Mouse (Mus musculus) hematopoietic stem cell, adult 5-6 weeks (primary cell): ENCODE measurements around the gene Cwc15. TPM values are rescaled to one million over a fixed set of nuclear protein-coding genes. Genes with fewer than 3 reads are reported as not detected.
A peak's percentile ranks its signal among the peaks of the same experiment; 100 is the strongest.
"Not testable (repeated sequence)": the region's sequence is repeated elsewhere in the genome, so short reads cannot be mapped to it uniquely, and the experiment has no call there.

Source experiments
- ATAC-seq, 2 experiments: fragments of 125-278 bp in 1 of 2; replicated peaks in 1 of 2; 2 replicates each; pipeline ENCODE4 v1.8.0; 2016 to 2017; ENCODE audit warnings: inconsistent platforms in 2 of 2, mild to moderate bottlenecking in 2 of 2, moderate number of reproducible peaks in 2 of 2, low read depth in 1 of 2, moderate TSS enrichment in 1 of 2; ENCODE audit not compliant: low FRiP score in 2 of 2, poor library complexity in 2 of 2, severe bottlenecking in 2 of 2, insufficient read depth in 1 of 2, low TSS enrichment in 1 of 2
- total RNA-seq: library from RNA; stranded (forward); fragments of 172-1452, 232-1000 nt; gene quantifications from 2 replicates; pipeline ENCODE4 v1.2.3, GENCODE M21; 2017

Gene Cwc15
- total RNA-seq, result 230 and 255 TPM in 2 replicates

- peak; percentile 95 to 96 for ATAC-seq
Measured at GRCm38 (mm10) chr9:14500023-14500915, at the start of gene Cwc15, which contains the start of gene Kdm4d. Gene Cwc15 (plus strand): TSS chr9:14500617. Gene Kdm4d (minus strand): TSS chr9:14500482.

DNA sequence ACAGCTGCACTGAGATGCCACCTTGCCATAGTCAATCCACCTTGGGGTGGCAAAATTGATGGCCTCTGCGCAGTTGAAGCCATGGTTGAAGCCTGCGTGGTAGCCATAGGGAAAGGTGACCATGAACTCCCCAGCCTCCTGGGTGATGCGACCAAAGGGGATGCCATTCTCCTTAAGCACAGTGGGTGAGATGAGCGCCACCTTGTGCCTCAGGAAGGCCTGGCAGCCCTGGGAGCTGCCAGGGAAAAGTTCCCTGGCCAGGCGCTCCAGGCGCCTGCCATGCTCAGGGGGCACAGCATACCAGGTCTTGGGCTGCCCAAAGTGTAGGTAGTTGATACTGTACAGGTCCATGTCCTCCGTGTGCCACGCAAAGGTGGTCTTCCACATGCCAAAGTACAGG is 49.3 kb upstream of the Cwc15 start:
- ATAC-seq, result peak in 1 of 2 experiments; percentile 54; a peak in 2 of 4 replicates

GRCm38 (mm10) chr9:14456320-14456719 is 44.1 kb upstream of the Cwc15 start:
- no peak for ATAC-seq

DNA sequence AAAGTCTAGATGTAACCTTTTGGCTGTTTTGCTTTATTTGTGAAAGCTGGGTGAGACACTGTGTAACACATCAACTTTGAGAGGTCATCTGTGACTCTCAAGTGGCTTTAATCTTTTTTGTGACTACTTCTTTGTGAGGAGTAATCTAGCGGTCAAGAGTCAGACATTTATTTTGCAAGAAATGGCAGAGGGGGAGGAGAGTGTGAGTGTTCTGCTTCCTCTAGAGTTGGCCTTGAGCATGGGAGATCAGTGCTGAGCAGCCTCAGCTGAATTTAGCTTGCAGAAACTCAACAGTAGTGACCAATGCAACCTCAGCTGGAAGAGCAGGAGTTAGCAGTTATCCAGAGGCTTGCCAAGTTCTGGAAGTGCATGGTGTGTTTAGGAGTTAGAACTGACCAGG is 37.9 kb upstream of the Cwc15 start:
- not testable (repeated sequence) for ATAC-seq

GRCm38 (mm10) chr9:14463668-14464067 is 36.7 kb upstream of the Cwc15 start:
- peak in 1 of 2 experiments; percentile 53; a peak in 2 of 4 replicates for ATAC-seq

DNA sequence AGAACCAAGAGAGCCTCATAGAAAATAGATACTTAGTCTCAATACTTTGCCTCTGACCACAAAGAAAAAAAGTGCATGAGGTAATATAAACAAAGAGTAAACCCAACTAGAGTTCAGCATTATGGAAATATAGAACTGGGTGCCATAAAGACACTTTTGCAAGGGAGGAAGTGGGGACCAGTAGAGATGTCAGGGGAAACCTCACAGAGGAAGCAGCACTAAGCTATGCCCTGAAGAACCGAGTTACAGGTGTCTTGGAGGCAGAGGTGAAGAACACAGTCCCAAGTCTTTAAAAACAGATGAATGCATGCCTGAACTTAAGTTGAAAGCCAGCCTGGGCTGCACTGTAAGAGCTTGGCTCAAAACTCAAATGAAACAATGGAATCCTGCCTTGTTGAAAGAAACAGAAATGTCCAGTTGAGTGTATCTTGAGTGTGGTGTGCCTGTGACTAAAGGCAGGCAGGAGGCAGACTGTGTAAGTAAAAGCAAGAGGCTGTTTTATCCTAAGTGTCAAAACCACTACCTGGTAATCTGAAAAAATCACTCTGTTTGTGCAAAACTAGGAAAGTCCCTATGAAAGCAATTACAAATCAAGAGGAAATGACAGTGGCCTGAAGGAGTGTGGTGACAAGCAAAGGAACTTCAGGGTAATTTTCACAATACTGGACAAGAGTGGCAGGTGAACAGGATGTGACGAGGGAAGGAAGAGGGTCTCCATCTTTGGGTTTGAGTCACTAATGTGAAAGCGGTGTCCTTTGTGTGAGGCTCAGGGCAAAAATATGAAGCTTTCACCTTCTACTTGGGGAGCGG is 1.3 kb upstream of the Cwc15 start:
- ATAC-seq, result no peak

DNA sequence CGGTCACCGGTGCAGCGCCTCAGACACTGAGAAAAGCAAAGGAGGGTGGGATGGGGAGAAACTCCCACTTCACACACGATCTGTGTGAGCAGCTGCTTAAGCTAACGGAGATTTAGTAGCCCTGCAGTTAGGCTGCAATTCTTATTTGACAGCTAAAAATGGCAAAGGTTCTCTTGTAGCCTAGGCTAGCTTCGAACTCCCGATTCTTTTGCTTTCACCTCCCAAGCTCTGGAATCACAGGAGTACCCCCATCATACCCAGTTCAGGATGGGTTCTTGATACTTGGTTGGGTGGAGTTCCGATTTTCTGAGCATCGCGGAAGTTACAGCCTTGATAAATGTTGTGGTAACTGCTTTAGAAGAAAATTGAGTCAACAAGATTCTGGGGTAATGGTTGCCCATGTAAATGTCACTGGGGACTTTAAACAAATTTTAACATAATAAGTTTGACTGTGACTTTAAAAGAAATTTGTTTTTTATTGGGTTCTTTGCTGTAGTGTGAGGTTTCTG is 553 bp downstream of the Cwc15 start:
- ATAC-seq, result no peak; a peak in 1 of 4 replicates

GRCm38 (mm10) chr9:14512633-14513445 is 12.4 kb downstream of the Cwc15 start:
- no peak for ATAC-seq

- no peak for ATAC-seq
Measured at GRCm38 (mm10) chr9:14517296-14517695, 16.9 kb downstream of the Cwc15 start.

GRCm38 (mm10) chr9:14518105-14518504 is 17.7 kb downstream of the Cwc15 start:
- ATAC-seq, result no peak

- ATAC-seq, result peak; percentile 57 to 78
Measured at GRCm38 (mm10) chr9:14520971-14521670, 20.7 kb downstream of the Cwc15 start.

DNA sequence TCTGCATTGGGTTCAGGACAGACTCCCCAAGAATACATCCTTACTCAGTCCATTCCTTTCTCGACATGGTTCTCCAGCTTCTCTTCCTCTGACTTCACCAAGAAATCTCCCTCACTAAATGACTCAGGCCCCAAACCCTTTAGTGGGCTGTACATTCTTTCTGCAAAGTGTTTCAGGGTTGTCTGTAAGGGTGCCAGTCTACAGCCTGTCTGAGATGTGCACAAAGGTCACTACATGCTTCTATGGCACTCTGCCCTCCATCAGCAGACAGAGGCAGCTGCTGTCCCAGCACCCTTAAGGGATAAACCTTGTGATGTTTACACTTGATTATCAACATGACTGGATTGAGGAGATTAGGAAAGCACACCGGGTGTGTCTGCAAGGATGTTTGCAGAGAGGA is 21.3 kb downstream of the Cwc15 start:
- no peak for ATAC-seq

- ATAC-seq, result peak; percentile 83 to 86
Measured at GRCm38 (mm10) chr9:14523408-14524043, 23.1 kb downstream of the Cwc15 start.

DNA sequence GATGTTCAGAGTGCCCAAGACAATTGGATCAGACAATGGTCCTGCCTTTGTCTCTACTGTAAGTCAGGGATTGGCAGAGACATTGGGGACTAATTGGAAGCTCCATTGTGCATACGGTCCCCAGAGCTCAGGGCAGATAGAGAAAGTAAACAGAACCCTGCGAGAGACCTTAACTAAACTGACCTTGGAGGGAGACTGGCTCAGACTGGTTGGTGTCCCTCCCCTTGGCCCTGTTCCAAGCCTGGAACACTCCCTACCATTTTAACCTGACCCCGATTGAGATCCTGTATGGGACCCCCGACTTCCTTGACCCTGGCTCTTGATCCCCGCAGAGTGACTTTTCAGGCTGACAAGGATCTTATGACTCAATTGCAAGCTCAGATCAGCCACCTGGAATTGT is 29.6 kb downstream of the Cwc15 start:
- ATAC-seq, result no peak

DNA sequence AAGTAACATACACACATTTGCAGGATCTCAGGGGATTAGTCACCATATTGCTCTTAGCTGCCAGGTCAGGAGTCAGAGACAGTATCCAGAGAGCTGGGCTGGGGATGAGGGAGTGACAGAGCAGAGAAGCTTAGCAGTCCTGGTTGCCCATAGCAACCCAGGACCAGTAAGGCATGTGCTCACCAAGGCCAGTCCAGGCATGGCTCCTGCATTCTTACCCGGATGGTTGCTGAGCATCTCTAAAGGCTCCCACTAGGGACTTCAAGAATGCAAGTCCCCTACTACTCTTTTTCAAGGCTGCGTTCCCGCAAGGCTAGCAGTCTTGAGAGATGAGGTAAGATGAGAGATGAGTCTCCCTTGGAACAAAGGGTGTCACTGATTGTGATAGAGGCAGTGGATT is 31.9 kb downstream of the Cwc15 start:
- ATAC-seq, result no peak

DNA sequence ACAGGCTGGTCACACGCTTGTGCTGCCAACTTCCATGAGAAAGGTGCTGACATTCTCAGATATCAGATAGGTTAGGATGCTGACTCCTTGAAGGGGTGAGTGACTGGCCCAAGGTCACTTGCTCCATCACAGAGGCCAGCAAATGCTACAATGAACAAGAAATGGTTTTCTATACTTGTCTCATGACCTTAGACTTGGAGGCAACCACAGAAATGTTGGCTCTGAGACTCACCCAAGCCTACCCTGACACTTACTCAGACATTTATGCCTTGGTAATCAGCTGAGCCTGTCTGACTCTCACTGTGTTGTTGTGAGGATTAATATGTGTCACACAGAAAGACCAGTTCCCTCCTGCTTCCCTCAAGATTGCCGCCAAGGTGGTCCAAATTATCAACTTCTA is 33.2 kb downstream of the Cwc15 start:
- no peak for ATAC-seq
